ENCODE assay signal across 8 mouse cellular contexts in the genomic region with DNA sequence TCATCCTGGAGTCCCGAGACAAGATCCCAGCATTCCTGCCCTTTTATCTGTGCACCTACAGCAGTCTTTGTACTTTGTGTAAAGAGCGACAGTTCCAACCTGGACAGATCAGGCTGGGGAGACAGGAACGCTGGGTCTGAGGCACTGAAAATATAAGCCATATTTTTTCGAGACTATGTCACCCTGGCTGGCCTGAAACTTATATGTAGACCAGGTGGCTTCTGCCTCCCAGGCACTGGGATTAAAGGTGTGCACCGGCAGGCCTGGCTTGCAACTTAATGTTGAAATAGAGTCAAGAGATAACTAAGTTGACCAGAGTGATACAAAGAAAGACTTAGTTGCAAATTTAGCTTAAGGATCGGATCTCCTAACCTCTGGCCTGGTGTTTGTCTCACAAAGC. TPM values are rescaled to one million over a fixed set of nuclear protein-coding genes. Genes with fewer than 3 reads are reported as not detected.
DNase-seq lines count a peak whose midpoint lies in the region; ATAC-seq and TF ChIP-seq lines count a peak whose summit lies in the region.

No protein-coding gene starts in this region.

- peaks cover 1% of the 10 kb centered on the region for H3K36me3 ChIP-seq in heart, embryonic 11.5 days (ENCODE audit: control insufficient read depth, insufficient read depth, low read length)
- 0 out of 2 replicates have a peak, but pooled peaks cover under 1% of the 10 kb centered on the region for H3K36me3 ChIP-seq in lung, postnatal 0 days (ENCODE audit: insufficient read depth, low read length)
- peaks cover 6% of the 10 kb centered on the region for H3K36me3 ChIP-seq in intestine, embryonic 14.5 days (ENCODE audit: control insufficient read depth, insufficient read depth, low read length)
- no peaks in the 10 kb centered on the region for H3K36me3 ChIP-seq in neural tube, embryonic 15.5 days

- H3K27me3 ChIP-seq in heart, embryonic 11.5 days (ENCODE audit: control insufficient read depth, insufficient read depth, low read length): no peaks in the 10 kb centered on the region
- no peaks in the 10 kb centered on the region for H3K27me3 ChIP-seq in lung, postnatal 0 days (replicated peaks; ENCODE audit: insufficient read depth, low read length)
- H3K27me3 ChIP-seq in intestine, embryonic 14.5 days (replicated peaks; ENCODE audit: control insufficient read depth, insufficient read depth, low read length): no peaks in the 10 kb centered on the region
- H3K27me3 ChIP-seq in neural tube, embryonic 15.5 days (replicated peaks): no peaks in the 10 kb centered on the region

- no peak for ATAC-seq in heart, embryonic 11.5 days (replicated peaks; ENCODE audit: insufficient number of reproducible peaks, low FRiP score, low TSS enrichment)
- no peak for ATAC-seq in lung, postnatal 0 days
- ATAC-seq in intestine, embryonic 14.5 days (replicated peaks; ENCODE audit: low FRiP score, low TSS enrichment, low read depth): no peak
- no peak for ATAC-seq in neural tube, embryonic 15.5 days (ENCODE audit: low FRiP score)

- 0 out of 2 replicates have a peak overlapping the region, but pooled peaks have one; percentile 50 for H3K9ac ChIP-seq in heart, embryonic 11.5 days (ENCODE audit: low read depth, low read length)
- H3K9ac ChIP-seq in lung, postnatal 0 days (replicated peaks; ENCODE audit: low read depth): 0 out of 2 replicates have a peak overlapping the region, but pooled peaks have one; percentile 6
- no peak overlapping the region for H3K9ac ChIP-seq in intestine, embryonic 14.5 days (ENCODE audit: low read length)
- no peak overlapping the region for H3K9ac ChIP-seq in neural tube, embryonic 15.5 days (replicated peaks)

- WGBS in heart, embryonic 11.5 days (ENCODE audit: insufficient replicate concordance): 49% methylated on average over 6 of the region's 6 CpGs
- 34% methylated on average over 6 of the region's 6 CpGs for WGBS in lung, postnatal 0 days
- 41% methylated on average over 6 of the region's 6 CpGs for WGBS in intestine, embryonic 14.5 days
- WGBS in neural tube, embryonic 15.5 days: 73% methylated on average over 6 of the region's 6 CpGs

- no peak overlapping the region for H3K4me3 ChIP-seq in heart, embryonic 11.5 days (ENCODE audit: low read depth, low read length)
- H3K4me3 ChIP-seq in lung, postnatal 0 days (ENCODE audit: low read depth, low read length): no peak overlapping the region
- no peak overlapping the region for H3K4me3 ChIP-seq in intestine, embryonic 14.5 days (ENCODE audit: low read depth, low read length)
- H3K4me3 ChIP-seq in neural tube, embryonic 15.5 days (replicated peaks): no peak overlapping the region

- H3K4me1 ChIP-seq in heart, embryonic 11.5 days (ENCODE audit: control insufficient read depth, insufficient read depth, low read length): peaks cover 71% of the 10 kb centered on the region
- peaks cover 55% of the 10 kb centered on the region for H3K4me1 ChIP-seq in lung, postnatal 0 days (ENCODE audit: insufficient read depth, low read depth, low read length)
- peaks cover 55% of the 10 kb centered on the region for H3K4me1 ChIP-seq in intestine, embryonic 14.5 days (replicated peaks; ENCODE audit: control insufficient read depth, insufficient read depth, low read length)
- peaks cover 44% of the 10 kb centered on the region for H3K4me1 ChIP-seq in neural tube, embryonic 15.5 days

- intact Hi-C loops in heart, postnatal 25 days (cut with DNase I): loop anchor here (5.0 kb wide), 1 partner anchor 34 kb away; the partner anchor contains the start of genes Nup98 and Pgap2

- TF ChIP-seq EP300 in lung, postnatal 0 days (IDR thresholded peaks at IDR 0.05): no peak

- peak overlapping the region; percentile 11 for H3K4me2 ChIP-seq in heart, embryonic 11.5 days
- H3K4me2 ChIP-seq in lung, postnatal 0 days (replicated peaks; ENCODE audit: low read depth, low read length): peak overlapping the region; percentile 81
- H3K4me2 ChIP-seq in intestine, embryonic 14.5 days (ENCODE audit: low read length): 0 out of 2 replicates have a peak overlapping the region, but pooled peaks have one; percentile 6
- no peak overlapping the region for H3K4me2 ChIP-seq in neural tube, embryonic 15.5 days

- no peaks in the 10 kb centered on the region for H3K9me3 ChIP-seq in heart, embryonic 11.5 days (replicated peaks; ENCODE audit: control insufficient read depth, low read length)
- H3K9me3 ChIP-seq in lung, postnatal 0 days (ENCODE audit: low read length): no peaks in the 10 kb centered on the region
- H3K9me3 ChIP-seq in intestine, embryonic 14.5 days (ENCODE audit: control insufficient read depth, low read length): no peaks in the 10 kb centered on the region
- H3K9me3 ChIP-seq in neural tube, embryonic 15.5 days (replicated peaks): no peaks in the 10 kb centered on the region

- DNase-seq in heart, postnatal 25 days (ENCODE audit: low spot score): no peak
- no peak for DNase-seq in lung, postnatal 0 days (ENCODE audit: low spot score)
- DNase-seq in lung, postnatal 14 days: no peak
- no peak for DNase-seq in intestine, embryonic 14.5 days (ENCODE audit: low spot score)
- no peak for DNase-seq in embryo, embryonic 9.5 days (ENCODE audit: extremely low spot score)
- no peak for DNase-seq in left cerebral cortex, adult 8-10 months (ENCODE audit: low spot score in 2 of 2)

- no peak overlapping the region for H3K27ac ChIP-seq in heart, embryonic 11.5 days (ENCODE audit: low read depth, low read length)
- peak overlapping the region; percentile 76 for H3K27ac ChIP-seq in lung, postnatal 0 days (ENCODE audit: low read length)
- no peak overlapping the region for H3K27ac ChIP-seq in intestine, embryonic 14.5 days (ENCODE audit: low read depth)
- 0 out of 2 replicates have a peak overlapping the region, but pooled peaks have one; percentile 33 for H3K27ac ChIP-seq in neural tube, embryonic 15.5 days (replicated peaks)

- no peak for TF ChIP-seq CTCF in lung, postnatal 0 days (IDR thresholded peaks at IDR 0.05)

RNA-seq across cellular contexts. Expression of gene Rhog, which starts 9.6 kb away (rescaled TPM):
- polyA plus RNA-seq in heart, embryonic 11.5 days (2014; fragmentation: Nextera tagmentation; extraction: Ambion mirVana): 47.5 and 59.6 TPM in 2 replicates
- total RNA-seq in heart, postnatal 25 days (2021): 10 to 100 TPM; 24.8 to 30.5 TPM
- polyA plus RNA-seq in lung, postnatal 0 days (2015; fragmentation: Nextera tagmentation; extraction: Ambion mirVana): 133 and 141 TPM in 2 replicates
- polyA plus RNA-seq in intestine, embryonic 14.5 days (2014; fragmentation: Nextera tagmentation; extraction: Ambion mirVana): 63.7 and 65.0 TPM in 2 replicates
- polyA plus RNA-seq in neural tube, embryonic 15.5 days (2015; fragmentation: Nextera tagmentation; extraction: Ambion mirVana): 18.4 and 37.9 TPM in 2 replicates
- 10 to 100 TPM; 34.4 to 46.5 (median 39.2) TPM for total RNA-seq in left cerebral cortex, adult 8-10 months (2022)

RNA-seq across cellular contexts. Expression of gene Stim1, which starts 21.3 kb away (rescaled TPM):
- polyA plus RNA-seq in heart, embryonic 11.5 days (2014; fragmentation: Nextera tagmentation; extraction: Ambion mirVana): 9.1 and 13.5 TPM in 2 replicates
- total RNA-seq in heart, postnatal 25 days (2021): 10 to 100 TPM; 21.6 to 21.8 TPM
- polyA plus RNA-seq in lung, postnatal 0 days (2015; fragmentation: Nextera tagmentation; extraction: Ambion mirVana): 18.6 and 19.1 TPM in 2 replicates
- polyA plus RNA-seq in intestine, embryonic 14.5 days (2014; fragmentation: Nextera tagmentation; extraction: Ambion mirVana): 22.4 and 23.6 TPM in 2 replicates
- polyA plus RNA-seq in neural tube, embryonic 15.5 days (2015; fragmentation: Nextera tagmentation; extraction: Ambion mirVana): 13.2 and 17.0 TPM in 2 replicates
- 10 to 100 TPM; 87.0 to 97.5 (median 94.7) TPM for total RNA-seq in left cerebral cortex, adult 8-10 months (2022)

RNA-seq across cellular contexts. Expression of gene Pgap2, which starts 36.3 kb away (rescaled TPM):
- polyA plus RNA-seq in heart, embryonic 11.5 days (2014; fragmentation: Nextera tagmentation; extraction: Ambion mirVana): 52.0 and 53.5 TPM in 2 replicates
- total RNA-seq in heart, postnatal 25 days (2021): 10 to 100 TPM; 58.8 to 68.0 TPM
- 109 and 137 TPM in 2 replicates for polyA plus RNA-seq in lung, postnatal 0 days (2015; fragmentation: Nextera tagmentation; extraction: Ambion mirVana)
- 88.9 and 92.6 TPM in 2 replicates for polyA plus RNA-seq in intestine, embryonic 14.5 days (2014; fragmentation: Nextera tagmentation; extraction: Ambion mirVana)
- 57.0 and 62.9 TPM in 2 replicates for polyA plus RNA-seq in neural tube, embryonic 15.5 days (2015; fragmentation: Nextera tagmentation; extraction: Ambion mirVana)
- 10 to 100 TPM; 23.7 to 28.9 (median 25.5) TPM for total RNA-seq in left cerebral cortex, adult 8-10 months (2022)

RNA-seq across cellular contexts. Expression of gene Nup98, which starts 36.3 kb away (rescaled TPM):
- polyA plus RNA-seq in heart, embryonic 11.5 days (2014; fragmentation: Nextera tagmentation; extraction: Ambion mirVana): 36.1 and 36.5 TPM in 2 replicates
- total RNA-seq in heart, postnatal 25 days (2021): 10 to 100 TPM; 29.0 to 32.5 TPM
- polyA plus RNA-seq in lung, postnatal 0 days (2015; fragmentation: Nextera tagmentation; extraction: Ambion mirVana): 15.5 and 17.0 TPM in 2 replicates
- 46.6 and 52.1 TPM in 2 replicates for polyA plus RNA-seq in intestine, embryonic 14.5 days (2014; fragmentation: Nextera tagmentation; extraction: Ambion mirVana)
- polyA plus RNA-seq in neural tube, embryonic 15.5 days (2015; fragmentation: Nextera tagmentation; extraction: Ambion mirVana): 18.1 and 21.2 TPM in 2 replicates
- 10 to 100 TPM; 40.7 to 43.0 (median 41.7) TPM for total RNA-seq in left cerebral cortex, adult 8-10 months (2022)

Comparison
In these comparisons a context has a peak if more than half of its experiments do, and no peak if none do; other contexts are left out.
1. H3K27ac ChIP-seq: peak in lung, postnatal 0 days (single experiment) and neural tube, embryonic 15.5 days (single experiment); none in heart, embryonic 11.5 days (single experiment) and intestine, embryonic 14.5 days (single experiment).
2. H3K9ac ChIP-seq: peak in heart, embryonic 11.5 days (single experiment) and lung, postnatal 0 days (single experiment); none in intestine, embryonic 14.5 days (single experiment) and neural tube, embryonic 15.5 days (single experiment).